Mouse (Mus musculus) cortical plate, adult 2 months (tissue): ENCODE data around the gene Gse1.

ENCODE experiments used
- CTCF ChIP-seq: fragments of 200-500 bp; IDR thresholded peaks from 2 replicates; pipeline ENCODE4 v1.5.1; 2011; ENCODE audit warnings: mild to moderate bottlenecking, control low read depth, low read length; ENCODE audit not compliant: insufficient read depth; ENCODE audit errors: extremely low read depth
- POLR2A ChIP-seq: fragments of 200-500 bp; IDR thresholded peaks from 2 replicates; pipeline ENCODE4 v1.6.1; 2011; ENCODE audit warnings: mild to moderate bottlenecking, low read length, control low read depth; ENCODE audit not compliant: insufficient read depth; ENCODE audit errors: extremely low read depth

DNA sequence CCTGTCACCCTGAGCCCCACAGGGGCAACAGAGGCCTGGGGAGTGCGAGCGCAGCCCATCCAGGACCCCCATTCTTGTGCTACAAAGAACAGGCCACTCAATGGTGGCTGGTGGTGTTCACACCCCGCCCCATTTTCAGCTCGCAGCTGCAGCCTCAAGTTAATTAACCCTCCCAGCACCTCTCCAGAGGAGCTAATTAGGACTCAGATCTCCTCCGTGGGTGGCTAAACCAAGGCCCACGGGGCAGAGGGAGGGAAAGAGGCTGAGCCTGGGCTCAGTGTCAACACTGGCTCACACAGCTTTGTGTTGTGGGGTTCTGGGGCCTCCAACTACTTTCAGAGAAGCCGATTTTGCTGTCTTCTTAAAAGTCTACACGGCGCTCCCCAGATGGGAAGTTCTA, 75.8 kb downstream of the Gse1 start:
- TF ChIP-seq CTCF: no peak
- no peak for TF ChIP-seq POLR2A
